Mouse (Mus musculus) urinary bladder, postnatal 0 days (tissue): ENCODE measurements around the gene Aars. TPM values are rescaled to one million over a fixed set of nuclear protein-coding genes. Genes with fewer than 3 reads are reported as not detected.

Experiments used
- microRNA-seq: library from miRNA; unstranded; fragments of <30 nt; microRNA quantifications from one replicate; pipeline ENCODE4, GENCODE M21; 2016
- polyA plus RNA-seq: library from polyadenylated mRNA; unstranded; fragments of >200 nt; fragmentation: Nextera tagmentation; extraction: Ambion mirVana; gene quantifications from 2 replicates; pipeline ENCODE4 v1.2.1, GENCODE M21; 2015

The Aars gene
- 37.8 and 40.5 TPM in 2 replicates for polyA plus RNA-seq

GRCm38 (mm10) chr8:111032916-111033315 is at the start of gene Aars:
TSS of gene Aars (plus strand) at chr8:111033144.

GRCm38 (mm10) chr8:110997547-110998531 is 35.1 kb upstream of the Aars start, which contains the start of gene Ddx19a:
TSS of gene Ddx19a (minus strand) at chr8:110997800.

GRCm38 (mm10) chr8:111031572-111031971 is 1.4 kb upstream of the Aars start, which contains the start of gene Ddx19b:
TSS of gene Ddx19b (minus strand) at chr8:111031751.

GRCm38 (mm10) chr8:111056158-111056663 is 23.3 kb downstream of the Aars start, which contains the start of gene Exosc6:
TSS of gene Exosc6 (plus strand) at chr8:111056339.

GRCm38 (mm10) chr8:111092326-111092725 is 59.4 kb downstream of the Aars start, which contains the start of gene Clec18a:
TSS of gene Clec18a (minus strand) at chr8:111092426.

GRCm38 (mm10) chr8:111093865-111094718 is 61.1 kb downstream of the Aars start, which contains the start of gene Pdpr:
TSS of gene Pdpr (plus strand) at chr8:111094630.

Small RNA genes within 50 kb of the gene (microRNA-seq; reads per million reads assigned to microRNA genes)
- gene Gm24103 (not detected), gene Mir3473d (0.93 reads per million)

Other genes starting within 250 kb of the Aars start
- gene Il34, start 227.2 kb upstream of the Aars start, polyA plus RNA-seq: 1.7 and 2.3 TPM in 2 replicates
- gene Cog4, start 186.5 kb upstream of the Aars start, polyA plus RNA-seq: 35.8 and 37.4 TPM in 2 replicates
- 47.1 and 49.0 TPM in 2 replicates for gene Sf3b3, start 186.4 kb upstream of the Aars start, polyA plus RNA-seq
- gene Fuk, start 130.7 kb upstream of the Aars start, polyA plus RNA-seq: 5.1 and 5.9 TPM in 2 replicates
- 18.4 and 19.5 TPM in 2 replicates for gene St3gal2, start 113.2 kb upstream of the Aars start, polyA plus RNA-seq
- gene Ddx19a, start 35.3 kb upstream of the Aars start, polyA plus RNA-seq: 8.1 and 8.4 TPM in 2 replicates
- gene Ddx19b, start 1.4 kb upstream of the Aars start, polyA plus RNA-seq: 4.3 and 5.1 TPM in 2 replicates
- gene Exosc6, start 23.2 kb downstream of the Aars start, polyA plus RNA-seq: 1.2 TPM in 1 of 2 replicates, not detected in the other
- not detected in 2 replicates for gene Clec18a, start 59.3 kb downstream of the Aars start, polyA plus RNA-seq
- gene Pdpr, start 61.5 kb downstream of the Aars start, polyA plus RNA-seq: 7.3 and 8.9 TPM in 2 replicates
- 32.6 and 35.8 TPM in 2 replicates for gene Glg1, start 226.1 kb downstream of the Aars start, polyA plus RNA-seq